Mouse (Mus musculus) embryonic fibroblast, embryonic 13.5 days (primary cell): Measurements from ENCODE around the gene Cxcr3.

Source experiments
- CTCF ChIP-seq: IDR thresholded peaks from 2 replicates; pipeline ENCODE4 v1.5.1; 2011; ENCODE audit warnings: mild to moderate bottlenecking, control low read depth, low read length, moderate library complexity, borderline replicate concordance; ENCODE audit not compliant: insufficient read depth
- POLR2A ChIP-seq: IDR thresholded peaks from 2 replicates; pipeline ENCODE4 v1.6.1; 2011; ENCODE audit warnings: low read depth, mild to moderate bottlenecking, control low read depth, low read length, moderate library complexity

- TF ChIP-seq CTCF = no peak
- no peak for TF ChIP-seq POLR2A
Observed at GRCm38 (mm10) chrX:101750144-101750543, 16.1 kb upstream of the Cxcr3 start.
